Mouse (Mus musculus) neural tube, embryonic 10.5 days (tissue): ENCODE results near the gene Adam15.

ENCODE experiments used
- DNase-seq: peaks from one replicate; pipeline ENCODE4 v3.0.0-alpha.2; 2017; ENCODE audit warnings: low spot score; ENCODE audit errors: extremely low spot score

Adam15 gene

GRCm38 (mm10) chr3:89327371-89327870 lies 22.4 kb downstream of the Adam15 start:
- no peak for DNase-seq

DNA sequence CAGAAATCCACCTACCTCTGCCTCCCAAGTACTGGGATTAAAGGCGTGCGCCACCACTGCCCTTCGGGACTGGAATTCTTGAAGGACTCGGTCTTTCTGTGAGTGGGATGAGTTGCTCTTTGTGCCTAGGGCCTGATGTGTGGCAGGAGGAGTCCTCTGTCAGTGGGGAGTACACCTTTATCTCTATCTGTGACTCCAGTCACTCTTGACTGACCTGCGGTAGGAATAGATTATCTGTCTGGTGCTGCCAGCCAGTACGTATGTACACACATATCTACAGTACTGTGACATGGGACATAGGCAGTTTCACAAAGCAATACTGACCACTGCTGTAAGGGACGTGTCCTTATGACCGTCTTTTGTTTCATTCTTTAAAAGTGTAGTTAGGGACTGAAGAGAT lies 23.9 kb downstream of the Adam15 start:
- no peak for DNase-seq

DNA sequence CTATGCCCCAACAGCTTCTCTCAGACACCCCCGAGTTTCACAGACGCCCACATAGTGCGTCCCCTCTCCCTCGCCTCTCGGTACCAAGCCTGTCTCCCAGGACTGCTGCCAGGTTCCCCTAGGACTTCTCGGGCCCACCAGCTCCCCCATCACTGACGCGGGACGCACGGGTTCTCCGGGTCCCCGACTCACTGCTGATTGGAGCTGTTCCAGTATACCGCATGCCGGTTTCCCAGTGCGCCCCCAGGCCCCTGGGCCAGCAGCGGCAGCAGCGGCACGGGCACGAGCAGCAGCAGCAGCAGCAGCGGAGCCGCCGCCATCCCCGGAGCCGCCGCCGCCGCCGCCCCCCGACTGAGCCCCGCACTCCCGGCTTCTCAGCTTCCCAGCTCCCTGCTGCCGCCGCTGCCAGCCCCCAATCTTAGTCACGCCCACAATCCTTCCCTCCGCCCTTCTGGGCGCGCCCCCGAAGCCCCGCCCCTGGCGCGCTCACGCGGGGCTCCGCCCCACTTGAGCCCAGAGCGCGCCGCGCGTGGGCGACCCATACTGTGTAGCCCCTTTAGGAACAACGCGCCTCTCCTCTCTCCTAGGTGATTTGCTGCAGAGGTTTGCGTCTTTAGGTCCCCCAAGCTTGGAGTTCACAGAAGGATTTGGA lies 27.2 kb downstream of the Adam15 start, which contains the start of gene Efna3:
Gene Efna3, minus strand, starts transcription at position 452 of the 652 bp plus-strand sequence.
- peak; percentile 83 for DNase-seq

- DNase-seq, result no peak
Observed at GRCm38 (mm10) chr3:89322131-89322500, 27.7 kb downstream of the Adam15 start.

- peak; percentile 62 for DNase-seq
Observed at GRCm38 (mm10) chr3:89321183-89322130, 28.3 kb downstream of the Adam15 start.

DNA sequence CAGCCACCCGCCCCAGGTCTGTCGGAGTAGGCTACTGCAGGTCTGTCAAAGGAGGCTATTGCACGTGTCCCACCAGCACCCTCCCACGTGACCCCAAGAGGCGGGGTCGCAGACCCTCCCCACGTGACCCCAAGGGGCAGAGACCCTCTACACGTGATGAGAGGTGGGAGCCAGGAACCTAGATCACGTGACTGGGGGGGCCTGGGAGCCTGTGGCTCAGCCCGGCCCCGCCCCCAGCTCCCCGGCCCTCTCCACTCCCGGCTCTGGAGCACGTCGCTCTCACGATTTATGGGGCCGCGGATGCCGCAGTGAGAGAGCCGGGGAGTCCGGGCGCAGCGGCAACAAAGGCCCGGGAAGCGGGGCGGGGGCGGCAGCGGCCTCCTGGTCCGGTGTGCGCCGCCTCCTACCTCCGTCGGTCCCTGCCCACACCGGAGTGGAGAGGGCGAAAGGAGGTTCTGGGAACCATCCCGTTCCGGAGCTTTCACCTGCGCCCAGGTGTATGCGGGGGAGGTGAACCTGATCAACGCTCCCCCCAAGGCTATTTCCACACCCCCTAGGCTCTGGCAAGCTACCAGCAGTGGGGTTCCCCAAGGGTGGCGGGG lies 29.1 kb downstream of the Adam15 start:
- DNase-seq, result peak; percentile 85

DNA sequence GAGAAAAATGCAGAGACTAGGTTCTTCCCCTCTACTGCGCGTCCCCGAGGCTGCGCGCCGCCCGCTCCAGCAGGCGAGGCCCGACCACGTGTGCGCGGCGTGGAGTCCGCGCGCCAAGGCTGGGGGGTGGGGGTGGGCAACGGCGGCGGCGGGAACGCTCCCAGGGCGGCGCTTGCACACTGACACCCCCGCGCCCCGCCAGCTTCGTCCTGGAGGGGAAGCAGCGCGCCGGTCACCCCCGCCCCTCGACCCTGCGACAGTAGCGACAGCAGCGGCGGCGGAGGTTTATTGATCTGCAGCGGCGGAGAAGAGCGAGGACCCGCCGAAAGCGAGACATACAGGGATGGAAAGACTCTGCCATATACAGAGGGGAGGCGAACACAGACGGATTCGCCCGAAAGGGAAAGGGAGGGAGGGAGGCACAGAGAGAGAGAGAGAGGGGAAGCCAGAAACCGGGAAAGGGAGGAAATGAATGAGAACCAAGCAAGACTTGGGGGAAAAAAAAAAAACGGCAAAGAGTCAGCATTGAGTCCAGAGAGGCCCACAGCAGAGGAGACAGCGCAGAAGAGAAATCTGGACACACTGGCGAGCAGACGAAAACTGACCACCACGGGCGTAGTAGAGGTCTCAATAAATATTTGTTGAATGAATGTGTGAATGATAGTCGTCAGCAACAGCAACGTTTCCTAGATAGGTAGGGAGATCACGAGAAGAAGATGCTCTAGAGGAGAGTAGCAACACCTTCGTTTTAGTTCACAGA lies 30.0 kb downstream of the Adam15 start:
- peak; percentile 52 for DNase-seq

GRCm38 (mm10) chr3:89318971-89319590 lies 30.7 kb downstream of the Adam15 start:
- peak; percentile 40 for DNase-seq

DNA sequence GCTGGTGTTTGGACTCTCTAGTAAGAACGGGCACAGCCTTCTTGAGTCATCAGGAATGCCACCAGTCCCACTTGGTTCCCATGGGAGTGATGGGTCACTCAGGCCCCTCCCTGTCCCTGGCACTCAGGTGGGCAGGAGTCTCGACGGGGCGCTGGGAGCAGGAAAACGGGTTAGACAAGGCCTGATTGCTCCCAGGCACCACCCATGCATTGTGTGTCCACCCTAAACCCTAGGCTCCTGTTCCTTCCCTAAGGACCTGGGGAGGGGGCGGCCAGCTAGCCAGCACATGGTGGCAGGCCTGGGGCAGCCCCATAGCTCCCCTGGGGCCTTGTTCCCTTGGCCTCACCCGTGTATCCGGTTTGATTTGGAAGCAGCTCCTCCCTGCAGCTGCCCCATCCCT lies 31.5 kb downstream of the Adam15 start:
- no peak for DNase-seq

DNA sequence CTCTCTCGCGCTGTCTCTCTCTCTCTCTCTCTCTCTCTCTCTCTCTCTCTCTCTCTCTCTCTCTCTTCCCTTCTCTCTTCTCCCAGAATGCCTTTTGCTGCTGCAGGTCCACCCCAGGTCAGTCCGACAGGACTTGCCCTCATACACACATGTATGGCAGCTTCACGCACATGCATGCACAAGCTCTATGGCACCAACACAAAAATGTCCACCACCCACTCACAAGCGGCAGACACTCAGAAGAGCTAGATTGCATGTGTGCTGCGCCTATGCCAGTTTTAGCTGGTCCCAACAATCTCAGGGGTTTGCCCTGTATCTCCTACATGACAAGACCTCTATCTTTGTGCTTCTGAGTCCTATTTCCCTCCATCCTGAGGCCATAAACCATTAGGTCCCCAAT lies 32.5 kb downstream of the Adam15 start:
- no peak for DNase-seq

DNA sequence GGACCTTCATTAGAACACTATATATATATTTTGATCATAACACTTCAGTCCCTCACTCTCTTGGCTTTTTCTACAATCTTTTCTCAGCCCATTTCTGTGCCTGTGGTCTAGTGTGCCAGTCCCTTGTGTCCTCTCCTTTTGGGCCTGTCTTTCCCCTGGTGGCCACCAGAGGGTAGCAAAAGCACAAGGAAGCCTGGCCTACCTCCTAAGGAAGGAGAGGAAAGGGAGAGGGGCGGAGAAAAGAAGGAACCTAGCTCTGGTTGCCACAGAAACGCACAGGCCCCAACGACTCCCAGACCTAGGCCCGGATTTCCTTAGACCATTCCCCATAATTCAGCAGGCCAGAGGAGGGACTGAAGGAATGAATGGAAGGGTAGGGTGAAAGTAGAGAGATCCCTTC lies 33.0 kb downstream of the Adam15 start:
- DNase-seq, result peak; percentile 84

DNA sequence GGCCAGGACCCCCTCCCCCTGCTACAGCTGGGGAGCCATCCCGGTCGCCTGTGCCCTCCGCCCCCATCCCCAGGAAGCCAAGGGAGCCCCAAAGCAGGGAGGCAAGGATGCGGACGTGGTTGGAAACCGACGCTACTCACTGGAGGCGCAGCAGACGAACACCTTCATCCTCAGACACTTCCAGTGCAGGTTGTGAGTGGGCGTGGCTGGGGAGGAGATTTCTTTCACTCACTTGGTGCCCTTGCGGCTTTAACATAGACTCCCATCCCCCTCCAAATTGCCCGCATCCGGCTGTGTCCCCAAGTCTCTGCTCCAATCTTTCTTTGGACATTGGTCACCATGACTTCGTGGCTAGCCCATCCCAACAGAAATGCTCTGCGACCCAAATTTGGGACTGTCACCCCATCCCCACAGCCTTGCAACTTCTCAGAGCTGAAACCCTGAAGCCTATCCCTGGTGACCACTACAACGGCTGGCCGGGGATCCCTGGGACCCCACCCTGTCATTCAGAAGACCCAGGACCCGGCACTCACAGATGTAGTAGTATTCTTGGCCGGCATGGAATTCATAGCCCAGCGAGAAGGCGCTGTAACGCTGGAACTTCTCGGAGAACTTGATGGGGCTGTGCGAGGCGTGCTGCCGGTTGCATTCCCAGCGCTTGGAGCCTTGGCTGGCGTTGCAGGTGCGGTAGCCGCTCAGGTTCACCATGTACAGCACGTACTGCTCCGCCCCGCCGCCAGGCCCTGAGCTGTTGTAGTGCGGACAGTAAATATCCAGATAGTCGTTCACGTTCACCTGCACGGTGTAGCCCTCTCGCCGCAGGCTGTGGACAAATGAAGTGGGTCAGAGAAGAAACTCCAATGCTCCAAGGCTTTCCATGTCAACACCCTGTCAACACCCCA lies 33.6 kb downstream of the Adam15 start:
- DNase-seq, result peak; percentile 37

DNA sequence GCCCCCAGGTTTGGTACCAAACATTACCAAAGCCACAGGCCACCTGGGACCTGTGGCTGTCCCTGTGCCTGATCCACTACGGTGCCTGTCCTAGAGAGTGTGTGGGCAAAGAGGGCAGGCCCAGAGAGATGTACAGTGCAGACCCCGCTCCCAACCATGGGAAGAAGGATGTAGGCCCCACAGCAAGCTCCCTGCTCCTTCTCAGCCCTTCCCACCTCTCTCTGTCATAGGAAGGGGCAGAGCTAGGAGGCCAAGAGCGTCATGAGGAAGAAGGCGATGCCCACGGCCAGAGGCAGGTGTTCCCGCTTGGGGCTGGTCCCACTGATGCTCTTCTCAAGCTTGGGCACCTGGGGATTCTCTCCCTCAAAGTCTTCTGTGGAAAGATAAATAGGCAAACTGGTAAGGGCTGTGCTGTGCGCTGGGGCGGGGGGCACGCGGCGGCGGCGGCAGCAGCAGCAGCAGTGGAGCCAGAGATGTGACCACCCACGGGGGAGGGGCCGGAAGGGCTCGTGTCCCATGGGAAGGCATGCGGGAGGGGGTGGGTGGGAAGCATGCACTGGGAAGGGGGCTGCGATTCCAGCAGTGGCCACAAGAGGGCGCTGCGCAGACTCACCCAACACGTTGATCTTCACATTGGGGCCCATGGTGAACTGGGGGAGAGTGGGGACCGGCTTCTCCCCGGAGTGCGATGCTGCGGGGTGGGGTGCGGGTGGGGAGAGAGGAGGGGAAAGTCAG lies 34.4 kb downstream of the Adam15 start:
- peak; percentile 90 for DNase-seq

DNA sequence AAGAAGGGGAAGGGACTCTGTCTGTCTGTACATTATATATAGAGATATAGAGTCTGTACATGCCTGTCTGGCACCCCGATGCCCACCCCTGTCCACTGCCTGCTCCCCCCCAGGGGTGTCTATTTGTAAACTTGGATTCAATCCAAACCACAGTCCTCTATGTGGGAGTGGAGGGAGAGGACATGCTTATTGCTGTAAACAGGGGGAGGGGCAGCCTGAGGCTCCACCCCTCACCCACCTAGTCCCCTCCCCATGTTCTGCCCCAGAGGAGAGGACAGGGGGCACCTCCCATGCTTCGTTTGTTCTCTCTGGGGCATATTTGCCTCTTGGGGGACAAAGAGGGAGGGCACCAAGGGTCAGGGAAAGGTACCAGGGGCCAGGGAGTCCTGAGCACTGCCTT lies 35.0 kb downstream of the Adam15 start:
- DNase-seq, result no peak

DNA sequence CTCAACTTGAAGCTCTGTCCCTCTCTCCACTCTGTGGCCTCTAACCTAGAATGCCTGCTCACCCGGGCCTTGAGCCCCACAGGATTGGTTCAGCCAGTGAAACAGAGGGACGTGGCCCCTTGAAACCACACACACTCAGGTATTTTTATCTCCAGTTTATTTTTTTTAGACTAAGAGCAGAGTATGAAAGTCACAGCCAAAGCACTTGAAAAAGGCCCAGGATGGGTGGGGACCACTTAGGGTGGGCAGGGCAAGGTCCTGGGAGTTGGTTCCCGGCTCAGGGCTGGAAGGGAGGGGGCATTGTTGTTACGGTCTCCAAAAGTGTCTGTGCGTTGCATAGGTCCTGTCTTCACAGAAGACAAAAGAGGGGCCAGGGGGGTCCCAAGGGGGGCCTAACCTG lies 35.5 kb downstream of the Adam15 start:
- no peak for DNase-seq

GRCm38 (mm10) chr3:89308089-89308488 lies 41.7 kb downstream of the Adam15 start:
- DNase-seq, result peak; percentile 74

GRCm38 (mm10) chr3:89305551-89306325 lies 44.1 kb downstream of the Adam15 start:
- no peak for DNase-seq

- no peak for DNase-seq
Observed at GRCm38 (mm10) chr3:89305105-89305504, 44.7 kb downstream of the Adam15 start.
